Mouse (Mus musculus) gastrocnemius, postnatal 4 days (tissue): ENCODE data around the gene Resp18. TPM values are rescaled to one million over a fixed set of nuclear protein-coding genes. Genes with fewer than 3 reads are reported as not detected.

Experiments used
- DNase-seq, 2 experiments: peaks; one replicate each; pipeline ENCODE4 v3.0.0; 2021 to 2022; ENCODE audit warnings: low spot score in 2 of 2, mixed read lengths in 2 of 2
- total RNA-seq, 2 experiments: library from RNA; stranded (reverse); gene quantifications; 2 replicates each; pipeline ENCODE4 v1.2.3; 2021

Resp18 gene
- total RNA-seq, 2 experiments from 2014 or later = not detected

DNA sequence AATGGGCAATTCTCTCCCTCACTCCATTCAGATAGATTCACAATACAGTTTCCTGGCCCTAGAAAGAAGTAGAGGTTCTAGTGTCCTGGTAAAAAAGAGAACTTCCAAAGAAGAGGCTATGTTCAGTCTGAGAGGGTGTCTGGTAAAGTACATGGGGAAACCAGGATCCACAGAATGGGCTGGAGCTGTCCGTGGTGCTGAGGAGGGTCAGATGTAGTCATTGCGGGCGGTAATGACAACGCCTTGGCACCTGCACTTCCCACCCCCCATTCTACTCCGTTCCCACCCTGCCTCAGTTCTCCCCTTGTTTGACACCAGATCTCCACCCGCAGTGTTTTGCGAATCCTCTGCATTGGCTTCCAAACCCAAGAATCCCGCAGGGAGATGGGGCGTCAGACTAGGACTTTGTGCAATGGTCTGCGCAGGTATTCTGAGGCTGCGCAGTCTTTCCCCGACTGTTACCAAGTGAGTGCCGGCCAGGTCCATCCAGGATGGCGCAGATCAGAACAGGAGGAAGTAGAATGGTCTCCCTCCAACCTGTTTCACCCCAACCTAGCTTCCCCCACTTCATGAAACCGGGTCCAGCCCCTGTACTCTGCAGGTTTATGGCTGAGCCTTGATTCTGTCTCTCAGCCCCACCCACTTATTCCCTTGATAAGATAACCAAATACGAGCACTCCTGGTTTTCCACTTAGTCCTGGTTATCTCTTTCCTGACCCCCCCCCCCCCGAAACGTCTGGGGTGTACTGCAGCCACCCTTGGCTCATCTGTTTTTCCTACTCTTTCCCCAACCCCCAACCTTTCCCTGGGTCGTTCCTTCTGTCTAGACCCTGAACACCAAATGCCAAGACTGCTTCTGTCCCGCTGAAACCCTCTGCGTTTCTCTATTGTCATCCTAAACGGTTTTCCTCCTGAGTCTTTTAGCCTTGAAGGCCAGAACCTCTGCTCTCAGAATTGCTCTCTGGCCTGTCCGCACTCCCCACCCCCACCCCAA is 723 bp downstream of the Resp18 start:
- peak in 1 of 2 experiments; percentile 56 for DNase-seq

DNA sequence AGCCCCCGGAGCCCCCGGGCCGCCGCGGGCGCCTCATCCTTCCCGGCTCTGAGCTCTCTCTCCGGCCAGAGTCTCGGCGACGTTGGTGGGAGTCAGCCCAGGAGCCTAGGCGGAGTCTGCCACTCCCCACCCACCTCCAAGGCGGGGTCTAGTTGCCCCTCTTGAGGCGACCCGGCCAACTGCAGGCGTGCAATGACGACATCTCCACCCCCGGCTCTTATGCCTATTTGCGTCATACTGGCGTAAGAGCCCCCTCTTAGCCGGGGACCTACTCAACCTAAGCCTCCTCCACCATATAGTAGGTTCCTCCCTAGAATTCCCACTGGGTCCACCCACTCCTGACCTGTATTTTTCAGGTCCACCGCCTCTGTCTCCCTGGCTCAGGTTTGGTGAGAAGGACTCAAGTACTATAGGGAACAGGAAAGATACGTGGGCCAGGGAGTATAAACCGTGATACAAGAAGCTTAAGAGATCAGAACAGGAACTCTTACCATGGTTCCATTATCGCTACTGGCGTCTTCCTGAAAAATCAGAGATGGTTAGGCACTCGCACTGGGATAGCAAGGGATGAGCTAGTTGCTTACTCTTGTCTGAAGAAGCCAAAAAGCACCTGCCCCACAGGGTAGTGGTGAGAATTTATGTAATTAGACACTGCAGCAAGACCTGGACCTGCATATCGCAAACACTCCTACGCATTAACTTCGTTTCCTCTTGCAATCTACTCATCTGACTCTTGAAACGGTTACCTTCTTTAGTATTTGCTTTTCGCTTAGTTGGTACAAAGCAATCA is 13.9 kb downstream of the Resp18 start, which contains the start of gene Ptprn:
Gene Ptprn (minus strand): TSS at position 412 of the 790 bp plus-strand sequence.
- DNase-seq = no peak

- peak in 1 of 2 experiments; percentile 77 for DNase-seq
Measured at GRCm38 (mm10) chr1:75262969-75263951, 15.0 kb downstream of the Resp18 start.

DNA sequence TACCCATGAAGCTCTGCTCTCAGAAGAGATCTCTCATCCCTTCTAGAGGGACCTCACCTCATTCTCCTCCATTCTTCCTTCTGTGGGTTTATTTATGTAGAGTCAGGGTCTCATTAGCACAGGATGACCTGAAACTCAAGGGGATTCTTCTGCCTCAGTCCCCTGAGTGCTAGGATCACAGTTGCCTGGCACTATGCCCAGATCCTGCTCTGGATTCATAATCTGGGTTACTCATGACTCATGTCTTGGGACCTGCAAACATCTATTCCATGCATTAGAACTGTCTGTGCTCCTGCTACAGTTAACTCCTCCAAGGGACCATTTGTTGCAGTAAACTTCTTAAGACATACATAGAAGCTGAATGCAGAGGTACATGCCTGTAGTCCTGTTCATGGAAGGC is 16.9 kb downstream of the Resp18 start:
- DNase-seq = no peak

DNA sequence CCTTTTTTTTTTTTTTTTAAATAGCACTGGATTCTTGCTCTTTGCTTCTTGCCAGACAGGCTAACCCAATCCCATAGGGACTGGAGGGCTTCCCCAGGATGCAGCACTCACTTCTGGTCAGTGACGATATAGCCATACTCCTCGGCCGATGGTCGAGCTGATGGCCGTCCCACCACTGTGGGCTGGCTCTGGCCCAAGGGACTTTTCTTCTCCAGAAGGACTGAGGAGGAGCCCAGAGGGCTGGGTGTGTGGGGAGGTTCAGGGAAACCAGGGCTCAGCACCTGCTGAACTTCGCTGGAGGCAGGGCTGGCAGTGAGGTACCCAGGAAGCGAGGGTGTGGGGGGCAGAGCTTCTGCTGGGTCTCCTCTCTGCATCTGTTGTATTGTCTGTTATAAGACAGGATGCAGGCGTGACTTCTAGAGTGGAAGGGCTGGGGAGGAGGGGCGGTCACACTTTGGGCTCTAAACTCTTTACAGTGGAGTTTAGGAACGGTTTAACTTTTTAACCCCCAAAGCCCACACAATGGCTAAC is 22.6 kb downstream of the Resp18 start:
- no peak for DNase-seq

GRCm38 (mm10) chr1:75254625-75255013 is 23.6 kb downstream of the Resp18 start:
- no peak for DNase-seq

DNA sequence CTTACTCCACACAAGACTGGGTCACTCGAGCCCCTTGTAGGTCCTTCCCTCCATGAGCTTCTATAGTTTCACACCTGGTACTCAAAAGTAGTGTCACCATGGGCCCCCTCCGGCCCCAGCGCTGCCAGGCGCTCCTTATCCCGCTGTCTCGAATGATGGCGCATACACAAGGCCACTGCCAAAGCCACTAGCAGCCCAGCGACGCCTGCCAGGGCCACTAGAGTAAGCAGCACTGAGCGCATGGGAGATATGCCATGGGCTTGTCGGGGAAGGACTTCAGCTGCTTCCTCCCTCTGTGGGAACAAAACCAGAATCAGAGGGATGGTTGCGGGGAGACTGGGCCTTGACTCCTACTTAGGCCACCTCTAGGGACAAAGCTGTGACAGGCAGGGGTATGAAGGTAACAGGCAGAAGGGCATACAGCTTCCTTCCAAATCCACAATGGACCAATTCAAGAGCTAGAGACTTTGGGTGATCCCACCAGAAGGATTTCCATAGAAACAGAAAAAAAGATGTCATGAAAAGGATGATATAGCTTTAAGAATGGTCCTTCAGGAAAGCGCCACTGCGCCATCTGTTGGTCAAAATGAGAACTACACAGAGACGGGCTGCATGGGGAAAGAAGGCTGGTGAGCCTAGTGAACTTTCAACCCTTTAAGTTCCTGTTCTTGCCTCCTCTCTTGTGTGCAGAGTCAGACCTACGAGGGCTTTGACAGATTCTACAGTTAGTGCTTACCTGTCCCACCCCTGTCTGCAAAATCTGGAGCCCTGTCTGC is 24.2 kb downstream of the Resp18 start:
- peak; percentile 56 to 78 for DNase-seq

DNA sequence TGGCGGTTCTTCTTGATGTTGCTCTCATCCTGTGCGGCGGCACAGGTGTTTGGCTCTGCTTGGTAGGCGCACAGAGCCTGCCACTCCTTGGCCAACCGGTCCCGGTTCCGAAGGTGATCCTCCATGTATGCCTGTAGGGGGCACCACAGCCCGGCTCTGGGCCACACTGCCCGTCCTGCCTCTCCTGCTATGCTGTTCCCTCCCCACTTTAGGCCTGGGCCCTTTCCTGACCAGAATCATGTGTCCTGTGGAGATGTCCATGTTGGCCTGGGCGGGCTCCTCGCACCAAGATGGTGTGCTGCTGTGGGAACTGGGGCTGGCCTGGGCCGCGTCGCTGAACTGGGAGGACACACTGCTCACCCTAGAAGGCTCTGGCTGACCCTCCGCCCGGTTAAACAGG is 25.2 kb downstream of the Resp18 start:
- DNase-seq = no peak

DNA sequence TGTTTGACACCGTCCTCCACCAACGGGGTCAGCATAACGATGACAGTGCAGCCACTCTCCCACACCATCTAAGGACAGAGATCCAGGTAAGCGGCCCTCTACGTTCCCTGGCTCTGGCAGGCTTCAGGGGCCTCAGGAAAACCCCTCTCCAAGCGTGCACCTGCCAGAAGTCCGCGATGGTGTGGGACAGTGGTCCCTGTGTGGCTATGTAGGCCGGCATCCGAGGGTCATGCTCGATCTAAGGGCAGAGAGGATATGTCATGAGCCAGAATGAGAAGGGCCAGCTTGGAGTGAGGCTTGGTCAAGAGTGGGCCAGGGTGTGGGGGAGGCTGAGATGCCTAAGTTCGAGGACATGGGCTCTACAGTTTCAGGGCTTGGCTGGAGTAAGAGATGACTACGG is 25.9 kb downstream of the Resp18 start:
- DNase-seq = no peak

GRCm38 (mm10) chr1:75251112-75251970 is 26.9 kb downstream of the Resp18 start:
- peak in 1 of 2 experiments; percentile 66 for DNase-seq

DNA sequence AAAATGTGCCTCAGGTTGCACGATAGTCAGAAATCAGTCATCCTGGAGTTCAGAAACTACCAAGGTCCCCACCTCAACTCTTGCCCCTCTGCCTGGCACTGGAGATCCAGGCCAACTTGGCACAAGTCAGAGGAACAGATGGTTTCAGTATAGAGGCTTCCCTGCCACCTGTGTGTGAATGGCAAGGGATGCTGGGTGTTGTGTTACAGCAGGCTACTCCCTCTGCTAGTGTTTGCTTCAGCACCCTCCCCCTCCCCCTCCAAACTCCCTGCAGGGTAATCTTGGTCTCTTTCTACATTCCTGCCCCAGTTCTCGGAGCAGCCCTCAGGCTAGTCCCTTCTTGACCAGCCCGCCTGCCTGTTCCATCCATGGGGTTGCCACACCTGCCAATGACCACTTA is 27.7 kb downstream of the Resp18 start:
- DNase-seq = no peak

DNA sequence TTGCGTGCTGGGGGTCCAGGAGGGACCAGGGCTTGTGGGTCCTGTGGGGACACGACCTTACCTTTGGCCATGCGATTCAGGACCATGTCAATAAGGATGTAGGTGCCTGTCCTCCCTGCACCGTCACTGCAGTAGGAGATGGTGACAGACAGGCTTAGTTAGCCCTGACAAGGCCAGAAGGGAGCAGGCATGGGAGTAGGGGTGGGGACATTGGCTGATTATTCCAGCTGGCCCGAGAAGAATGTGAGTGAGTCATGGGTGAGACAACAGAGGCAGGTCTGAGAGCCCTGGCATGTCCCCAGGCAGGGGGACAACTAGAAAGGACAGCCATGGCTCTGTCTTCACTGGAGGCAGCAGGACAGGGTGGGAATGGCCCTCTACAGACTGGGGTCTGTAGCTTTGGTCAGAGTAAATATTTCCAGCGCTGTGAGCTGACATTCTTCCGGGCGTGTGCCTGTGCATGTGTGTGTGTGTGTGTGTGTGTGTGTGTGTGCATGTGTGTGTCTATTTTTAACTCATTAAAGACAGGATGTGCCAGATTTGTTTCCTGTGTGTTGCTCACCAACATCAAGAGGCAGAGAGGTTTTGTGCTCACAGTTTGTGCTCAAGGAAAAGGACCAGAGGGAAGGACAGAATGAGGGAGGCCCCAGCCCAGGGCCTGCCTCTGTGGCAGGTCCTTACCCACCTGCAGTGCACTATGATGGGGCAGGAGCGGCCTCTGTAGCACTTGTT is 30.0 kb downstream of the Resp18 start:
- no peak for DNase-seq

DNA sequence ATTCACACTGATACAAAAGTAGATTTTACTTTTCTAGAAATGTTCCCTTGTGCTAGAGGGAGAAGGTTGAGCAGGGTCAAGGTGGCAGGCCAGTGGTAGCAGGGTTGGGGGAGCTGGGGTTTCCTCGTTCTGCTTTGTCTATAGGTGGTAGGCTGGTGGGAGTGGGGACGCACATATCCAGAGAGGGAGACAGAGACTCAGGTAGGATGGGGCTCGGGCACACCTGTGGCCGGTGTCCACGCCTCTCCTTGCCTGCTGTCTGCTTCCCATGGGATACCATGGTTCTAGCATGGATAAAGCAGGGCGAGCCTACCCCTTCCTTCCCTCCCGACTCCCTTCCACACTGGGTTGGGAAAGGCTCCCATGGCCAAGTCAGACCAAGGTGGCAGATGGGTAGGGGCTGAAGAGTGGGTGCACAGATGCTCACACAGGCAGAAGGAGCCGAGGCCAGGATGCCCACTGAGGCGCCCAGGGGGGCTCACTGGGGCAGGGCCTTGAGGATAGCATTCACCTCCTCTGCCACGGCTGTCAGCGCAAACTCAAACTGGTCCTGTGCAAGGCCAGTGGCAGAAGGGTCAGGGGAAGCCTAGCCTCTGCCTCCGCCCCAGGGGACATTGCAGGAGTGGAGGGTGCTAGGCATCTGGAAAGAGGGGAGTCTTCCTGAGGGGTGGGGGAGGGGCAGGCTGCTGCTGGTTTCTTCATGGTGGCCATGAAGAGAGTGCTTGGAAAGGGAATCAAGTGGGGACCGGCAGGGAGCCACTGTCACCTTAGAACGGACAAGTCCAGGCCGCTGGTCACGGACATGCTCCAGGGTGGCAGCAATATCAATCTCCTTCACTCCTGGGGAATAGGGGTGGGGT is 30.9 kb downstream of the Resp18 start:
- no peak for DNase-seq

DNA sequence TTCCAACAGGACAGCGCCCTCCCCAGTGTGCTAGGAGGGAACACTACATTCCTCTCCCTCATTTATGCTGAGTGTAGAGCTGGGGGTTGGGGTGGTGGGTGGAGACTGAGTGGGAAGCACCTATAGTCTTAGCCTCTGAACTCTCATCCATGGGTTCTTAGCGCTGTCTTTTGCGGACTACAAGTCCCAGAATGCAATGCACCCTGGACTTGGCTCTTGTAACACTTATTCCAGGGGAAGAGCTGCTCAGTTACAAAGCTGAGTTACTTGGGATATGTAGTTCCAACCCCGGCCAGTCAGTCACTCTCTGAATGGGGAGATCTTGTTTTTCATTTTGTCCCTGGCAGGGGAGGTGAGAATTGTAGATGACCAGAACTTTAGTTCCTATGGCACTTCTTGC is 33.4 kb downstream of the Resp18 start:
- DNase-seq = no peak

DNA sequence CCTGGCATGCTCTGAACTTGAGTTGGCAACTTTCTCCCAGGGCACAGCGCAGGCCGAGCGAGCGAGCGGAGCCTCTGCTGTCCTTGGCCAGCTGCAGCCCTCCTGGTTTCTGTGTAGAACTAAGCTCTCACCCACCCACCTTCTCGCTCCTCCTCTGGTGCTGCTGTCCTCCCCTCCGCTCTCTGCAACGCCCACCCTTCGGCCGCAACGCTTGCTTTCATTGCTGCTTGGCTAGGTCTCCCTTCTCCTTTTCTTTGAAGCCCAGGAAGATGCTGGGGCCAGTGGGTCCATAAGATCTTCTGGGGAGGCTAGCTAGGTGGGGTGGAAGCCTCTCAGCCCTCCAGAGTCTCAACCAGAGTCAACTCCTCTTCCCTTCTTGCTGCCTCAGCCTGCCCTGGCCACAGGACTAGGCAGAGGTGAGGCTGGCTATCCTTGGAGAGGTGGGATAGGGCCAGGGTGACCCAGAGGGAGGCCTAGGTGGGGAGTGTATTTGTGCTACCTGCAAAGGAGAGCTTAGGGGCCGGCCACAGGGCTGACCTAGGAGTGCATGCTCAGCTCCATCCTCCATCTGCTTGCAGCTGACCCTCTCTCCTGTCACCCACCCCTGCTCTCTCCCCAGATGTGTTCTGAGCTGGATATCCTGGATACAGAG is 33.9 kb downstream of the Resp18 start:
- DNase-seq = no peak

GRCm38 (mm10) chr1:75243411-75243810 is 34.8 kb downstream of the Resp18 start:
- no peak for DNase-seq

GRCm38 (mm10) chr1:75239591-75239990 is 38.6 kb downstream of the Resp18 start:
- no peak for DNase-seq
